In the genomic region with DNA sequence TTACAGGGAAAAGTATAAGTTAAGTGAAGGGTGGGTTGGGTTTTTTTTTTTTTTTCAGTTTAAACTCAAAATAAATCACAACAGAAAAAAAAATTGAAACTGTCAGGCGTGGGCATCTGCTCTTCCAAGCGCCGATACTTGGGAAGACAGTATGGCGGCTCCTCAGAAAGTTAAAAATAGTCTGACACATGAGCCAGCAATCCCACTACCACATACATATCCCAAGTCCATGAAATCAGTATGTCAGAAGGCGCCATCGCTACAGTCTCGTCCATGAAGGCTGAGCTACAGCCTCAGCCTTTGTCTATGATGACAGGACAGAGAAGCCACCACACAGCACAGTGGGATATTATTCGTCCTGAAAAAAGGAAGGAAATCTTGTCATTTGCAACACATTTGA, we compare ENCODE assay signal across 27 mouse cellular contexts.
"Had no signal": no experiment of that assay in that cellular context is flagged by ENCODE, and none has a peak within 500 bp of the region (broad histone marks: within the 10 kb centered on the region; RNA-seq: fewer than 3 reads in every experiment).

No protein-coding gene starts in this region.

- H3K4me1 ChIP-seq: liver, embryonic 12.5 days had no signal

- ATAC-seq: hindbrain, postnatal 0 days; intestine, embryonic 16.5 days; liver, embryonic 12.5 days had no signal

- H3K27me3 ChIP-seq: heart, embryonic 13.5 days; heart, embryonic 15.5 days; hindbrain, embryonic 13.5 days; hindbrain, embryonic 15.5 days; kidney, embryonic 15.5 days; limb, embryonic 13.5 days; limb, embryonic 15.5 days; liver, embryonic 12.5 days had no signal

- H3K36me3 ChIP-seq: heart, embryonic 13.5 days; heart, embryonic 15.5 days; hindbrain, embryonic 15.5 days; liver, embryonic 12.5 days had no signal

- H3K4me3 ChIP-seq: heart, adult 2 months; heart, embryonic 13.5 days; heart, embryonic 15.5 days; hindbrain, embryonic 13.5 days; hindbrain, embryonic 15.5 days; kidney, embryonic 15.5 days; limb, embryonic 13.5 days; limb, embryonic 15.5 days; liver, embryonic 12.5 days had no signal

- H3K27ac ChIP-seq: heart, adult 2 months; heart, embryonic 13.5 days; heart, embryonic 15.5 days; hindbrain, embryonic 13.5 days; hindbrain, embryonic 15.5 days; hindbrain, postnatal 0 days; kidney, embryonic 15.5 days; kidney, postnatal 0 days; limb, embryonic 13.5 days; limb, embryonic 15.5 days; liver, embryonic 12.5 days; liver, embryonic 14.5 days had no signal

- H3K9ac ChIP-seq: heart, embryonic 13.5 days; heart, embryonic 15.5 days; hindbrain, embryonic 13.5 days; hindbrain, embryonic 15.5 days; kidney, embryonic 15.5 days; limb, embryonic 13.5 days; limb, embryonic 15.5 days; liver, embryonic 12.5 days; liver, embryonic 14.5 days had no signal

- H3K9me3 ChIP-seq: heart, embryonic 13.5 days; heart, embryonic 15.5 days; hindbrain, embryonic 13.5 days; hindbrain, embryonic 15.5 days; kidney, embryonic 15.5 days; limb, embryonic 13.5 days; limb, embryonic 15.5 days; liver, embryonic 12.5 days had no signal

- H3K4me2 ChIP-seq: heart, embryonic 11.5 days; heart, embryonic 13.5 days; heart, embryonic 15.5 days; hindbrain, embryonic 13.5 days; hindbrain, embryonic 15.5 days; kidney, embryonic 15.5 days; limb, embryonic 13.5 days; limb, embryonic 15.5 days; liver, embryonic 12.5 days had no signal

- DNase-seq: gastrocnemius, postnatal 14 days; gastrocnemius, postnatal 36 days; heart, adult 11 months; heart, adult 2 months; heart, postnatal 14 days; heart, postnatal 36 days; kidney, adult 11 months; kidney, adult 2 months; kidney, adult 9 months; kidney, postnatal 14 days; kidney, postnatal 36 days; layer of hippocampus, adult 9-11 months; layer of hippocampus, postnatal 36 days; left cerebral cortex, postnatal 4 days had no signal
